Mouse (Mus musculus) G1E (cell line): ENCODE data around the gene Gm42957.

Source experiments
- CTCF ChIP-seq: IDR thresholded peaks from 2 replicates; pipeline ENCODE4 v1.5.1; 2012; ENCODE audit warnings: low read depth, low read length, inconsistent platforms, mixed read lengths
- GATA1 ChIP-seq: IDR thresholded peaks from 2 replicates; pipeline ENCODE4 v1.6.1; 2012; ENCODE audit warnings: borderline replicate concordance, low read length, inconsistent platforms, mixed read lengths
- POLR2AphosphoS5 ChIP-seq: IDR thresholded peaks from 2 replicates; pipeline ENCODE4 v1.6.1; 2012; ENCODE audit warnings: low read depth, low read length, inconsistent platforms; ENCODE audit not compliant: insufficient replicate concordance
- TAL1 ChIP-seq: conservative IDR thresholded peaks from 2 replicates; pipeline ENCODE4 v1.6.1; 2012; ENCODE audit warnings: low read depth, low read length, inconsistent platforms, mixed read lengths

DNA sequence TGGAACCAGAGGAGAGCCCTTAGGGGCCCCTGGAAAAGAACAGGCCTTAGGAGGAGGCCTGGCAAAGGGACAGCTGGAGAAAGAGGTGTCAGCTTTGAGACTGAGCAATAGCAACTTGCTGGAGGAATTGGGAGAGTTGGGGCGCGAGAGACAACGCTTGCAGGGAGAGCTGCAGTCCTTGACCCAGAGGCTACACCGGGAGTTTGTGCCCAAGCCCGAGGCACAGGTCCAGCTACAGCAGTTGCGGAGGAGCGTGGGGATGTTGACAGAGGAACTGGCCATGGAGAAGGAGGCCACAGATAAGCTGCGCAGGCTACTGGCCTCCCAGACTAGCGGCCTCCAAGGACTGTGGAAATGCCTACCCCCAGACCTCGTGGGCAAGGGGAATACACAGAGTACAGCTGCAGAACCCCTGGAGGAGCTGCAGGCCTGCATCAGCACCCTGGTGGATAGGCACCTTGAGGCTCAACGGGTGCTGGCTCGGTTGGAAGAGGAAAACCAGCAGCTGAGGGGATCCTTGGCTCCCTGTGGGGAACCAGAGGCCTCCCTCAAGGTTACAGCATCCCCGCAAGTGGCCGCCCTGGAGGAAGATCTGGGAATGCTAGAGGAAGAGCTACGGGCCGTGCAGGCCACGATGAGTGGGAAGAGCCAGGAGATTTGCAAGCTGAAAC, 49.0 kb downstream of the Gm42957 start:
- TF ChIP-seq CTCF (no peak), GATA1 (no peak), TAL1 (no peak), POLR2AphosphoS5 (no peak)
